Mouse (Mus musculus) gastrocnemius, adult 2 months (tissue): Measurements from ENCODE around the gene Adamtsl5. TPM values are rescaled to one million over a fixed set of nuclear protein-coding genes. Genes with fewer than 3 reads are reported as not detected.
A peak's percentile ranks its signal among the peaks of the same experiment; 100 is the strongest.

ENCODE experiments used
- DNase-seq: peaks from one replicate; pipeline ENCODE4 v3.0.0; 2022
- H3K27ac ChIP-seq: fragments of 200-600 bp; 2 replicates; pipeline ENCODE4 v1.8.1; 2022; ENCODE audit warnings: mild to moderate bottlenecking
- H3K4me3 ChIP-seq: fragments of 200-600 bp; 2 replicates; pipeline ENCODE4 v1.8.1; 2022; ENCODE audit warnings: mild to moderate bottlenecking, moderate library complexity
- CTCF ChIP-seq: fragments of 200-600 bp; IDR thresholded peaks from 2 replicates; pipeline ENCODE4 v1.8.1; 2022; ENCODE audit warnings: antibody characterized with exemption, mild to moderate bottlenecking, moderate library complexity
- intact Hi-C: fragments of 180-260 bp; cut with DNase I; formaldehyde crosslinking; loops from one replicate; pipeline ENCODE4 v1.15.1; 2025
- total RNA-seq, 2 experiments: library from RNA; stranded (reverse); gene quantifications; 2 replicates each; pipeline ENCODE4 v1.2.3; 2021

The Adamtsl5 gene
- total RNA-seq, 2 experiments from 2014 or later: 26.2 to 43.3 TPM

- Histone ChIP-seq H3K27ac (peak overlapping the region; percentile 55), H3K4me3 (peak overlapping the region; percentile 92)
- no peak for DNase-seq
- intact Hi-C loops: no loop called here
- TF ChIP-seq CTCF: no peak
Observed at GRCm38 (mm10) chr10:80385811-80386734, 37.9 kb upstream of the Adamtsl5 start.

GRCm38 (mm10) chr10:80385310-80385709, 37.1 kb upstream of the Adamtsl5 start:
- no peak overlapping the region for H3K27ac ChIP-seq
- DNase-seq: no peak
- intact Hi-C loops: no loop called here
- no peak for TF ChIP-seq CTCF
- peak overlapping the region; percentile 92 for H3K4me3 ChIP-seq

DNA sequence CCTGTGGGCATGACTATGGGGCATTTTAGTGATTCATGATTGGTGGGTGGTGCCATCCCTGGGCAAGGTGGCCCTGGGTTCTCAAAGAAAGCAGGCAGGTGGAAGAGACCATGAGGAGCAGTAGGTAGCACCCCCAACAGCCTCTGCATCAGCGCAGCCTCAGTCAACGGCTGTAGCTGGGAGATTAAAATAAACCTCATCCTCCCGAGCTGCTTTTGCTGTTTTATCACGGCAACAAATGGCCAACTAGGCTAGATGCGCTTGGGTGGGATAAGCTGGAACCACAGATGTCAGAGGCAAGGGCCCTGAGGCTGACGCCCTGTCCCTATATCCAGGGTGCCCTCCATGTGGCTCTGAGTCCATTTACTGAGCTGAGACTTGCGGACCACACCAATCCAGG, 36.5 kb upstream of the Adamtsl5 start:
- no peak for DNase-seq
- intact Hi-C loops: no loop called here
- no peak for TF ChIP-seq CTCF
- Histone ChIP-seq H3K27ac (no peak overlapping the region), H3K4me3 (no peak overlapping the region)

GRCm38 (mm10) chr10:80384115-80384639, 36.0 kb upstream of the Adamtsl5 start:
- no peak for DNase-seq
- no peak for TF ChIP-seq CTCF
- Histone ChIP-seq H3K27ac (no peak overlapping the region), H3K4me3 (no peak overlapping the region)
- intact Hi-C loops: no loop called here

DNA sequence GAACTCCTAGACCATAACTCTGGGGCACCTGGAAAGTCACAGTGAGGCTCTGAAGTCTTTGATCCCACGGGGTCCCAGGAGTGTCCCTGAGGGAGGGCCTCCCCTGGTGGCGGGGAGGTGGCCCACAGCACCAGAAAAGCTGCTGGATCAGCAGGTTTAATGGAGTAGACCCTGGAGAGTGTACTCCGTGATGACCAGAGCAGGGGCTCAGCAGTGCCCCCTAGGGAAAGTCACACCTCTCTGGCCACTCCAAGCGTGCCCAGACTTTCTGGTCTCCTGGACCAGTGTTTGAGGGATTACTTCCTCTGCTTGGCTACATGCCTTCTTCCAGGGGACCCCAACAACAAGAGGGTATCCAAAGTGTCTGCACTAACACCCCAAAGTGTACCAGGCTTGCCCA, 35.2 kb upstream of the Adamtsl5 start:
- intact Hi-C loops: no loop called here
- TF ChIP-seq CTCF: peak; percentile 37; the same call in 1 of the 2 replicates

DNA sequence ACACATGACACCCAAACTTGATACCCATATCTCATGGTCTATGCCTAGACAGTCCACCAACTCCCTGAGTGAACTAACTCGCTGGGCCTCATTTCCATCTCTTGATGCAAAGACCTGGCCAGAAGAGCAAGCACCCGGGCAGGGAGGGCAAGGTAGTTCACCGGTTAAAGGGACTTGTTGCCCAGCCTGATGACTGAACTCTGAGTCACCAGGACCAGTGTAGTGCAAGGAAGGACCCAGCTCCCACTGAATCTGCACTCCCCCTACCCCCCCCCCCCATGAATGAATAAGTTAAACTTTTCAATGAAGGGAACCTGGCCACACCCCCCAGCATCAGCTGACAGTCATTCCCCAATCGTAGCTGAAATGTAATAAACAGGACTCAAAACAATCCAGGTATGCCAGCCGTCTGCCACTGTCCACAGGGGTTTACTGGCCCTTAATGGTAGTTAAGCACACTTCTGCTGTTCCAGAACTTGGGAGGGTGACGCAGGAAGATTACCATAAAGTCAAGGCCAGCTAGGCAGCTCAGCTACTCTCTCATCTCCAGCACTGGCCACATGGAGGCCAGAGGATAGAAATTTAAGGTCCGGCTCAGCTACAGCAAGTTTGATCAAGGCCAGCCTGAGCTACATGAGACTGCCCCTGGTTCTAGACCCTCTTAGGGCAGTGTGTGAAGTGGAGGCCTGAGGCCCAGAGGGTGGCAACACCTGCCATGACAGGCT, 34.6 kb upstream of the Adamtsl5 start:
- no peak for TF ChIP-seq CTCF
- no peak for DNase-seq
- intact Hi-C loops: no loop called here
- Histone ChIP-seq H3K4me3 (no peak overlapping the region), H3K27ac (no peak overlapping the region)

More for the DNA sequence above, 35.2 kb upstream of the Adamtsl5 start:
- DNase-seq: no peak
- Histone ChIP-seq H3K4me3 (no peak overlapping the region), H3K27ac (no peak overlapping the region)

GRCm38 (mm10) chr10:80377716-80378115, 29.5 kb upstream of the Adamtsl5 start:
- no peak overlapping the region for H3K4me3 ChIP-seq
- intact Hi-C loops: loop anchor here (5.0 to 10.0 kb wide), 2 partner anchors 35 to 127 kb away; no protein-coding TSS in a partner anchor
- no peak for DNase-seq
- no peak overlapping the region for H3K27ac ChIP-seq
- TF ChIP-seq CTCF: peak; percentile 71

GRCm38 (mm10) chr10:80376160-80376559, 27.9 kb upstream of the Adamtsl5 start:
- TF ChIP-seq CTCF: peak; percentile 95
- Histone ChIP-seq H3K4me3 (no peak overlapping the region), H3K27ac (no peak overlapping the region)
- DNase-seq: peak; percentile 94
- intact Hi-C loops: loop anchor here (5.0 to 10.0 kb wide), 2 partner anchors 34 to 129 kb away; no protein-coding TSS in a partner anchor

- Histone ChIP-seq H3K4me3 (no peak overlapping the region), H3K27ac (no peak overlapping the region)
- peak; percentile 82 for TF ChIP-seq CTCF
- intact Hi-C loops: loop anchor here (1.0 to 10.0 kb wide), 3 partner anchors 24 to 131 kb away; partner anchors contain the start of gene Apc2
- peak; percentile 78 for DNase-seq
Observed at GRCm38 (mm10) chr10:80374063-80374462, 25.9 kb upstream of the Adamtsl5 start.

- DNase-seq: no peak
- H3K4me3 ChIP-seq: no peak overlapping the region
- TF ChIP-seq CTCF: no peak
- H3K27ac ChIP-seq: no peak overlapping the region
- intact Hi-C loops: loop anchor here (10.0 kb wide), 1 partner anchor 132 kb away; no protein-coding TSS in a partner anchor
Observed at GRCm38 (mm10) chr10:80372706-80373105, 24.5 kb upstream of the Adamtsl5 start.

GRCm38 (mm10) chr10:80371983-80372382, 23.8 kb upstream of the Adamtsl5 start:
- Histone ChIP-seq H3K27ac (no peak overlapping the region), H3K4me3 (no peak overlapping the region)
- intact Hi-C loops: loop anchor here (10.0 kb wide), 1 partner anchor 133 kb away; no protein-coding TSS in a partner anchor
- DNase-seq: no peak
- no peak for TF ChIP-seq CTCF

DNA sequence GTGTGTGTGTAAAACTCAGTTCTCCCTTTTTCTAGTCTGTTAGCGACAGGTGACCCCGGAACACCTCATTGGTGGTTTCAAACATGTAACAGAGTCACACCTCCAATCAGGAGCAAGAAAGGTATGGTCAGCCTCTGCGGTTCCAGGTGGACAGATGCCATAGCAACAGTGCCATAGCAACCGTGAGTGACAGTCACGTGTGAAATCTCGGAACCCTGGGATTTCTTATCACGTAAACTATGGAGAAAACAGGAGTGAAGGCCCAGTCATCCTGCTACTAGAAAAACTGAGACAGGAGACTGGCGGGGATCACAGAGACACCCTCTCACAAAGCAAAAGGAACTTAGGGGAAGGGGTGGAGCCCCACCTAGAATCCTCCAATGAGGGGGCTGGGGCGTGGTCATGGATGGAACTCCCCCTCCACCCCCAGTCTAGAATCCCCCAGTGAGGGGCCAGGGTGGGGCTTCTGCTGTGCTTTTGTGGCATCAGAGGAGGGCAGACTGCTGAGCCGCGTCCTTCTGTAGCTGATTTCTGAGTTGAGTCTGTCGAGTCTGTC, 23.3 kb upstream of the Adamtsl5 start:
- TF ChIP-seq CTCF: no peak
- Histone ChIP-seq H3K4me3 (peak overlapping the region; percentile 56), H3K27ac (no peak overlapping the region)
- intact Hi-C loops: loop anchor here (10.0 kb wide), 1 partner anchor 133 kb away; no protein-coding TSS in a partner anchor
- peak; percentile 45 for DNase-seq
